Mouse (Mus musculus) liver, postnatal 0 days (tissue): ENCODE data around the gene 1700025G04Rik.

ENCODE experiments used
- CTCF ChIP-seq: sonication (generic); IDR thresholded peaks from 2 replicates; pipeline ENCODE4 v1.5.1; 2016; ENCODE audit warnings: antibody characterized with exemption, low read depth
- EP300 ChIP-seq: IDR thresholded peaks from 2 replicates; pipeline ENCODE4 v1.6.1; 2016; ENCODE audit warnings: antibody characterized with exemption, low read depth, mild to moderate bottlenecking

DNA sequence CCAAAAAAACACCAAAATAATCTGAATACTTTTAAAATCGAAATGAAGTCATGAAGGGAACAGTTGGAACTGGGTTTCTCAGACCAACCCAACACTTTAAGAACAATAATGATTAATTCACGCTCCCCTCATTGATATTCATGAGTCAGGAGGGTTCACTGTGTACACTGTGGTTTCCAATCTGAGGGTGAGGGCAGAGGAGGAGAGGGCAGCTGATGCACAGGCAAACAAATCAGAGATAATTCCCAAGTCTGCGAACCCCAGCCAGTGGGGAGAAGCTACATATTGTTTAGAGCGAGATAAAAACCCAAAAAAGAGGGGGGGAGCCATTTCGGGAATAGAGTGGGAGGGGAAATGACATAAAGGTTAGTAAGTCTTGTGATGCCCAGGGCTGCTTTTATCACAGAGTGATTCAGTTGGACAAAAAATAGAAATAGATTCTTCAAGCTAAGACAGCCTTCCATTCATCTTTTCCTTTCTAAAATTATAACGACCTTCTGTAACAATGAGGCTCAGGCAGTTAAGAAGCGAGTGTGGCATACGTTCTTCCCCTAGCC lies 146.2 kb downstream of the 1700025G04Rik start:
- TF ChIP-seq CTCF (no peak), EP300 (no peak)
